Mouse (Mus musculus) layer of hippocampus, adult 11-12 months (tissue): ENCODE data around the gene Twnk.

Experiments
- DNase-seq: peaks from one replicate; pipeline ENCODE4 v3.0.0; 2022; ENCODE audit warnings: low spot score

The Twnk gene

DNA sequence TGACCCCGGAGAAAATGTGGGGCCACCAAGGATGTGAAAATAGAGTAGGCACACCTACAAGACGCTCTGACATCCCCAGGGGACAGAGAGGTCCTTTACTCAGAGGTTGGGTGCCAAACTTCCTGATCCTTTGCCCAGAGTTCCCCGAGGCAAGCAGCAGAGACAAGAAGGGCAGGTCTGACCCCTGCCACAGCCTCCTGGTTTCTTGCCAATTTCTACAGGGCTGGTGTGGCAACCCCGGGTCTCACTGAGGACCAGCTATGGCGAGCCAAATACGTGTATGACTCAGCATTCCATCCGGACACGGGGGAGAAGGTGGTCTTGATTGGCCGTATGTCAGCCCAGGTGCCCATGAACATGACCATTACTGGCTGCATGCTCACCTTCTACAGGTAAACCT is 44.1 kb downstream of the Twnk start:
- DNase-seq = no peak

DNA sequence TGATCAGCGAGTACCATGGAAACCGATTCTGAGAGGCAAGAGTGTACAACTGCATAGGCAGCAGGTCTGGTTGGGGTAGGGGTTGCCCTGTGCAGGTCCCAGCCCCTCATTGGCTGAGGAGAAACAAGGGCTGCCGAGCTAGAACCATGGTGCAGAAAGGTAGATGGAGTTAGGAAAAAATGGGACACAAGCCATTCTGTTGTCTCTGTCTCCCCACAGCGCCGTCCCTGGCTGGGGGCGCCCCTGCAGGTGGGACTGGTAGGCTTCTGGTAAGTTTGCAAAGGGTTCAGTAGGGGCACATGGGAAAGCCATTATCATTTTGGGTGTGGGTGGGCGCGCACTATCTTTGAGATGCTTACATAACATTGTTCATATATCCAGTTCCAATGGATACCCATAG is 48.0 kb downstream of the Twnk start:
- no peak for DNase-seq

DNA sequence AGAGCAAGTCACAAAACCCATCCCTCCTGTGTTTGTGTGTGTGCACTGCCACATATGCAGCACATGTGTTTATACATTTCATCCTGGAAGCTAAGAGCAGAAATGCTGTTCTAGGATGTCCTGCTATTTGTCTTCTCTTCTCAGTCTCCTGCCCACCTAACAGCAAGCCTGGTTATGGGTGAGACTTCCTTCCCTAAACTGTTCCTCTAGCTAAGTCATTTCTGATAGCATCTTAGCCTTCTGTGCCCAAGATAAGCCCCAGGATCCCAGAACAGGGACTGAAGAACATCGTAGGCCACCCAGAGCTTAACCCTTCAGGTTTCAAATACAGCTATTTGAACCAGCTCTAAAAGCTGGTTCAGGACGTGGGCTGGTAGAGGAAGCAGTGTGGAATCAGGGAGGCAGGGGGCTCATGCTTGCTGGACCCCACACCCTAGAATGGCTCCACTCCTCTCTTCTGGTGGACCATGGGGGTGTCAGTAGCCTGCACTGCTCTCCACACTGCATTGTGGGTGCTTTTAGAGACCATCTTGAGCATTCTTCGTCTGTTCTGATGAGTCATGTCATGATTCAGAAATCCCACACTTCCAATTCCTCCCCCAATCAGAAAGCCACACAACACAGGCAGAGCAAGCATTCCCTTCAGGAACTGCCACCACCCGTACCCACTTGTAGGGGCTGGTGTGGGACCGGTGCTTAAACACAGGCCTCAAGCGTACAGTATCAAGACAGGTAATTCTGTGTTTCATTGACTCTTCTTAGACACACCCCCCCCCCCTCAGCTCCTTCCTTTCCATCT is 49.6 kb downstream of the Twnk start:
- no peak for DNase-seq

DNA sequence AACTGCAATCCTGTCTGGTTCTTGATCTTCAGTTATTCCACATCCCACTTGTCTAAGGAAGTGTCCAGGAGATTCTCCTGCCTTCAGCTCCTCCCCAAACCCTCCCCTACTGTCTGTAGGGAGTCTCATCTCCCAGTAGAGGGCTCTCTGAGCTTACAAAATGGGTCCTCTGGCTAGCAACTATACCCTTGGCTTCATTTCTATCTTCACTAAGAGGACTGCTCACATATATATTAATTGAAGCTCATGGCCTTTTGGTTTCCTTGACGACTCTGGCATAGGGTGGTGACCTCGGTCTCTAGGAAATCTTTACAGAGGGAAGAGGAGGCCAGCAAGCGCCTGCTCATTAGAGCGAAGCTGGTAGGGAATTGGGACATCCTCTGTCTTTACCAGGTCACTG is 50.9 kb downstream of the Twnk start:
- DNase-seq = no peak

DNA sequence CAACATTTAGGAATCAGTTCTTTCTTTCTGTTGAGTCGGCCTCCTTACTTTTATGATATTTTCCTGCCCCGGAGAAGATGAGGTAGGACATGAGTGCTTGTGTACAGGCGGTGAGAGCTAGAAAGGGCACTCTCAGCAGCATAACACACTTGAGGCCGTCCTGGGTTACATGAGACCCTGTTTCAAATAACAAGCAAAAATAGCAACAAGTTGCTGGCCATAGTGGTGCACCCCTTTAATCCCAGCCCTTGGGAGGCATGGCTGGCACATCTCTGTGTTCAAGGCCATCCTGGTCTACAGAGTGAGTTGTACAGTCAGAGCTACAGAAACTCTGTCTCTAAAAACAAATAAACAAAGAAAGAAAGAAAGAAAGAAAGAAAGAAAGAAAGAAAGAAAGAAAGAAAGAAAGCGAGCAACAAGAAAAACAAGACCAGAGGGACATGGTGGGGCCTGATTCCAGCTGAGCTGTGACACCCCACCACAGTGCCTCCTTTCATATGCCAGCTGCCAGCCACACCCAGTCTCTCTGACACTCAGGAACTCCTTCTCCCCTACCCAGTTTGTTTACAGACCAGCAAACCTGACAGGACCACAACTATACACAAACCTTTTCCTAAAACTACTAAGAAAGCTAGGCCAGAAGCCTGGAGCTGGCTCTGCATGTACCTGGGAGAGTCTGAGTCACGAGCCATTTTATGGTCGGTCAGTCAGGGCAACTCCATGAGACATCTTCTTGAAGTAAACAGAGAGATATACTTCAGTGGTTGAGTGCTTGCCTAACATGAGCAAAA is 51.6 kb downstream of the Twnk start:
- DNase-seq = no peak

DNA sequence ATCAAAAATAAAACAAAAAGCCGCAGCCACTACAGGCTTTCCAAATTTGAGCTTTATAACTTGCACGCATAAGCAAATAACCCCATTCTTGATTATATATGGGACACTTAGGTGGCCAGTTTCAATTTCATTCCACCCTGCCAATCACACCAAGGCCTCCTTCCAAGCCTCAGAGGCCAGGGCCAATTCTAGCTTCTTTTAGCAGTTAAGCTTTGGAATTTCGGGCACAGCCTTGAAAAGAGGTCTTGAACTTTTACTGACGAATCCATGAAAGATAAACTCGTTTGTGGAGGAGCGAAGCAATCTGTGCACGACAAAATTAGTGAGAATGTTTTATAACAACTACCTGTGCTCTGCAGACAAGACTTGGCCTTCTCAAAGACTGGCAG is 52.3 kb downstream of the Twnk start:
- DNase-seq = no peak

DNA sequence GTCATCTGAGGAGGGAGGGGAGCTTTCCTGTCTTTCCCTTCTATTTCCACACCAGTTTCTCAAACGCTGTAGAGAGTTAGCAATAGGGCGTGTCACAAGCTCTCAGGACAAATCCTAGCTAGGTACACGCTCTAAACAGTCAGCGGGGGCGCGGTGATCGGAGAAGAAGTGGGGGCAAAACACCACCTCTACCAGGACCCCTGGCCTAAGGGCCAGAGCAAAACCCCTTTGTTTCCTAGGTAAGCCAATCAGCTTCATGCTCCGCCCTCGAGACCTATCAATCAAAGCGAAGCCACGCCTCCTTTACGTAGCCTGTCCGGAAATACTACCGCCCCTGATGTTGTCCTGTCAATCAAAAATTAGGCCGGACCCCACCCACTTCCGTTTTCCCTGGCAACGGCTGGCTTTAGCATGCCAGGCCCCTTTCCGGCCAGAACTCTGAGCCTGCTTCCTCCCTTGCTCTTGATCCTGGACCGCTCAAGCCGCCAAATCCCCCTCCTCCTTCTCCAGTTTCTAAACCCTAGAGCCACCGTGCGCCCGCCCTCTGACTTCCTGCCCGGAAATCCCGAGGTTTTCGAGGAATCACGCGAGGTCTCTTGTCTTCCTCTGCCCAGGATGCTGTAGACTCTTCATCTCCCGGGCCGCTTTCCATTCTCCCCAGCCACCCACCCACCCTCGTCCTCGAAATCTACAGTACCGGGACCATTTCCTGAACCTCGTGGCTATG is 52.8 kb downstream of the Twnk start:
- DNase-seq = peak; percentile 95

DNA sequence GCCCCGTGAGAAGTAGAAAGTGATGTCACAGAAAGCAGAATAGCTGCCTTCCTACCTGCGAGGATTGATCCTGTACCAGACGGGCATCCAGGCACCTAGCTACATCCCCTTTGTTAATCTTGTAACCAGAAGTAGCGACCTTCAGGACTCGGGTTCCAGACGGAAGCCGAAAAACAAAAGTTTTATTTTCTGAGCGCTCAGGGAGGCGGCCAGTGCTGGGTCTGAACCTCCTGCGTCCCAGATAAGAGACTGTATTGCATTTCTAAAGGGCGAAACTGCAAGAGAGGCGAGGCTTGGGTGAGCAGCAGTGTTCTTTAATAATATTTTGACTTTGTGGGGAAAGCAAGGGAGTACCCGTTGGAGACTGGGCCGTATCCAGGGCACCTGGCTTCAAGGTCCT is 53.4 kb downstream of the Twnk start:
- no peak for DNase-seq
